7 mouse cellular contexts compared by ENCODE assay signal in the genomic region with DNA sequence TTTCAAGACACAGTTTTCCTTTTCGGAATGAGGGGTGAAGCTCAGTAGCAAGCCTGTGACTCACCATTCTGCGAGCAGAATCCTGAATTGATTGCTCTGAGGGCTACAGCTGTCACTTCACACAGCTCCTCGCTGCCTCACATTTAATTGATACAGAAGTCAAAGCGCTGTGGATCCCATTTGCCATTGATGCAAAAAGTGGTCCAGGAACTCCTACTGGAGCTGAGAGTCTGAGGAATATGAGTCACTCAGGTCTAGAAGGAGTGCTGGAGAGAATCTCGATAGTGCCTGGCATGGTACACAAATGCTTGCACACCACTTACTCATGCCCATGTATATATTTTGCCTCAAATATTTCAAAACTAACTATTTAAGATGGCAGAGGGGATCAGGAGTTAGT.
"Had no signal": no experiment of that assay in that cellular context is flagged by ENCODE, and none has a peak within 500 bp of the region (broad histone marks: within the 10 kb centered on the region; RNA-seq: fewer than 3 reads in every experiment).

No protein-coding gene starts in this region.

- DNase-seq: kidney, adult 8-10 months; kidney, postnatal 25 days; lung, embryonic 14.5 days; lung, postnatal 10 days; lung, postnatal 4 days; thymus, adult 2 months; thymus, postnatal 25 days had no signal
